Mouse (Mus musculus) A20 (cell line): ENCODE results near the gene Gm49368.

Source experiments
- DNase-seq: peaks from one replicate; pipeline ENCODE4 v3.0.0-alpha.2; 2011; ENCODE audit warnings: low read depth, low spot score

Gene Gm49368

DNA sequence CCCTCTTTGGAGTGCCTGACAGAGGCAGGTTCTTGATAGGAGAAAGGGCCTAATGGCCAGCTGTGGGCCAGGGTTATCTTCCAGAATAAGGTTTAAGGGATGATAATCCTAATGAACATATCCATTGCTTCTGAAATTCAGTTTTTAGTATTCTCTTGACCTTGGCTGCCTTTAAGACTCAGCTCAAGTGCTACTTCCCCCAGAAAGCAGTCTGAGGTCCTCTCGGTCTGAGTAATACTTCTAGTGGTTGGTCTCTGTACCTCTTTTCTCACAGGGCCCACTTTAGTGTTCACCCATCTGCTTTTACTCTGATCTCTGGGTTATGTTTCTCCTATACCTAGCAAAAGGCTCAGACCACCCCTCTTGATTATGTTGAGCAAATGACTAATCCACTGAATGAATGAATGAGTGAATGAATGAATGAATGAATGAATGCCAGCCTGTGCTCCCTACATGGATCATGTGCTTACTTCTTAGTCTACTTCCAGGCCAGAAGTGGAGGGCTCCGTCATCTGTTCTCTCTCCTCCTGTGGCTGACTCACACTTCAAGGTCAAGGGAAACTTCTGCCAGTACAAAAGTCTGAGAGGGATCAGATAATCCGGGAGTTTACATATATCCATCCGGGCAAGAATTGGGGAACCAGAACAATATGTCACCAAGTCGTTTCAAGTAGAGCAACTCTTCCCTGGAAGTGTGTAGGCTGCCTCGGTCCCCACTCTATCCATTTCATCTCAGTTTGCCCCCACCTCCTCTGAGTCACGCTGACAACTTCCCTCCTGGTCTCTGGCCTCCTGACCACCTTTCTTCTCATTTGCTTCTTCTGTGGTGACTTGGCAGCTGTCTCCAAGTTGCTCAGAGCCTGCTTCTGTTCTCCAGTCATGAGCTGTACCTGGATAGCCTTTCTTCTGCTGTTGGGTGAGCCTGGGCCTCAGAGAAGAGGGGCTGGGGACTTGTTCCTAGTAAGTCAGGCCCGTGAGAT lies 66.5 kb downstream of the Gm49368 start, which contains the start of gene Itgax:
Itgax (plus strand) TSS at position 807 of the 980 bp plus-strand sequence.
- peak; percentile 60 for DNase-seq

DNA sequence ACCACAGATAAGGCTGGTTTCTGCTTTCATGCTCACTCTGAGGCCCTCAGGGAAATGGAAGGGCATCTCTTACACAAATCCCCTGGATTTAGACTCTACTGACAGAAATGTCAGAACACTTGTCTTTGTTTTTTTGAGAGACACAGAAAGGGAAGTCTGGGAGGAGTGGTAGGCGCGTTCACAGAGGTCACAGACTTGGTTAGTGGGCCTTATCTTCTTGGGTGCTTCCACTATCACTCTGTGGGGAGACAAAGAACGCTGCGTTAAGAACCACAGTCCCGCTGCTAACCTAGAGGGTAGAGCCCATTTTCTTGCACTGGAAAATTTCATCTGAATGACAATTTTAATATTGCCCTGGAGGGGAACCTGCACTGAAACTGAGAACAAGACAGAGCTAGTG lies 69.7 kb downstream of the Gm49368 start:
- no peak for DNase-seq

DNA sequence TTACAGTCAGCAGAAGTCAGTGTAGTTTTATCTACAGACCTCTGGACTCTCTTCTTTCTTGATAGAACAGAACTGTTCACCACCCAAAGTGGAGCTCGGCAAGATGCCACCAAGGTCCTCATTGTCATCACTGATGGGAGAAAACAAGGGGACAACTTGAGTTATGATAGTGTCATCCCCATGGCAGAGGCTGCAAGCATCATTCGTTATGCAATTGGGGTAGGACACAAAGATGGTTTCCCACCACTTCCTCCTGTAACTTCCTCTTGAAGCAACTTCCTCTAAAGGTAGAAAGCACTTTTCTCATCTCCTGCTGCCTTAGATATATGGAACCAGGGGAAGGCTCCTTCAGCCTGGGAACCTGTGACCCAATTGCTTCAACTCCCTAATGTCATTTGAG lies 71.1 kb downstream of the Gm49368 start:
- peak; percentile 46 for DNase-seq

DNA sequence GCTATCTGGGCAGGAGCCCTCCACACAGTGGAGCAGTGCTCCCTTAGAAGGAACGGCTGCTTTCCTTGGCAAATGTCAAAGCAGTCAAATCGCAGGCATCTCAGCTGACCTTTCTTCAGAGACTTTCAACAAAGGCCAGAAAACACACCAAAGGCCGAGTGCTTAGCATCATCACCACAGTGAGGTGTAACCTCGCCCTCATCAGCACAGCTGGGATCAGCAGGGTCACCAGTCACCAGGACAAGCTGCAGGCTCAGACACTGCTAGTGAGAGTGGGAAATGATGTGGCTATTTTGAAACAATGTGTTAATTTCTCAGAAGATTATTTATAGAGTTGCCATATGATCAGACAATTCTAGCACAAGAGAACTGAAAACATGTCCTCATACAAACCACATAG lies 74.4 kb downstream of the Gm49368 start:
- no peak for DNase-seq

DNA sequence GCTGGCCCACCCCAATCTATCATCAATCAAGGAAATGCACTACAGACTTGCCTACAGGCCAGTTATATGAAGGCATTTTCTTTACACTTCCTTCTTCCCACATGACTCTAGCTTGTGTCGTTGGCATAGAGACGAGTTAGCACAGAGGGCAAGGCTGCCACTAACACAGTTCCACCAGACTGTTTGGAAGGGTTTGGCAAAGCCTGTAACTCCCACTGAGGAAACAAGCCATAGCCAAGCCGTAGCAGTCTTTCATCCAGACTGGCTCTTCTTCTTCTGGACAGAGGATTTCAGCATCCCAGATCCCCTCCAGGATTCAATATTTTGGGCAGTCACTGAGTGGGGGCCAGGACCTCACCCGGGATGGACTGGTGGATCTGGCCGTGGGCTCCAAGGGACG lies 77.1 kb downstream of the Gm49368 start:
- no peak for DNase-seq

DNA sequence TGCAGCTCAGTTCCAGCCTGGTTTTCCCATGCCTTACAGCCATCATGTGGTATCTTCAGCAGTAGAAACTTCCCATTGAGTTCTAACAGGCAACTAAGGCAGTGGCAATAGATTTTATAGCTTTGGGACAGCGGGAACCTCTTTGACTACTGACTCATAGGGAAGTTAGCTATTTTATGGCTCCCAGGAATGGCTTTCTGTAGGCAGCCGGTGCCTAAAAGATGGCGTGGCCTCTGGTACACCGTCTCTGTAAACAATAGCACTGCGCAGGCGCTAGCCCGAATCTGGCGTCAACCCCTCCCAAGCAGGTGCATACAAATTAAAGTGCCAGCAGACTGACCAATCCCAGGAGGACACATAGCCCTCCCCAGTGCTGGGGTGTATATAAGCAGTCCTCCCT lies 88.5 kb downstream of the Gm49368 start:
- no peak for DNase-seq

DNA sequence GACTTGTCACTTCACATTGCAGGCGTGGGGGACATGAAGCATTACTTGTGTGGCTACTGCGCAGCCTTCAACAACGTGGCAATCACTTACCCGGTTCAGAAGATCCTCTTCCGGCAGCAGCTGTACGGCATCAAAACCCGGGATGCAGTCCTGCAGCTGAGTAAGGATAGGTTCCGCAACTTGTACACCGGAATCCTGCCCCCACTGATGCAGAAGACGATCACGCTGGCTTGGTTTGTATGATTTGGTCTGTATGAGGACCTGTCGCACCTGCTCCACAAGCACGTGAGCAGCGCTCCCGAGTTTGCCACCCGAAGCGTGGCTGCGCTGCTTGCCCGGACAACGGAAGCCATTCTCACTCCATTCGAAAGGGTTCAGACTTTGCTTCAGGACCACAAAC lies 91.6 kb downstream of the Gm49368 start, which contains the start of gene Itgad:
Itgad (plus strand) TSS at position 301 of the 400 bp plus-strand sequence.
- no peak for DNase-seq

DNA sequence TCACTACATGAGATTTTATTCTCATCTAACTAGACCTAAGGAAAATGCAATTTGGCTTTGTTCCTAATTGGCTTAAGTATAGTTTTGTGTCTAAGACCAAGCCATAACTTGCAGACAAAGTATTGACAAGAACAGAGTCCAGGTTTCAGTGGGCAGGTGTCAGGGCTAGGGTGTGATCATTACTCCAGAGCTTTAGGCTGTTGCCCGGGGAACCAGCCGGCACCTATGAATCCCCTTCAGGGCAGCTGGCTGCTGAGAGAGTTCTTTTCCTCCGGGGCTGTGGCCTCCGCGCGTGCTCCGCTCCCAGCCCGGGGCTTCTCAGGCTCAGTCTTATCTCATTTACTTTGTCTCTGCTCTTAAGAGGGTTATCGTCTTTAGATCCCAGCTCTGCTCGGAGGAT lies 92.4 kb downstream of the Gm49368 start:
- DNase-seq: no peak

DNA sequence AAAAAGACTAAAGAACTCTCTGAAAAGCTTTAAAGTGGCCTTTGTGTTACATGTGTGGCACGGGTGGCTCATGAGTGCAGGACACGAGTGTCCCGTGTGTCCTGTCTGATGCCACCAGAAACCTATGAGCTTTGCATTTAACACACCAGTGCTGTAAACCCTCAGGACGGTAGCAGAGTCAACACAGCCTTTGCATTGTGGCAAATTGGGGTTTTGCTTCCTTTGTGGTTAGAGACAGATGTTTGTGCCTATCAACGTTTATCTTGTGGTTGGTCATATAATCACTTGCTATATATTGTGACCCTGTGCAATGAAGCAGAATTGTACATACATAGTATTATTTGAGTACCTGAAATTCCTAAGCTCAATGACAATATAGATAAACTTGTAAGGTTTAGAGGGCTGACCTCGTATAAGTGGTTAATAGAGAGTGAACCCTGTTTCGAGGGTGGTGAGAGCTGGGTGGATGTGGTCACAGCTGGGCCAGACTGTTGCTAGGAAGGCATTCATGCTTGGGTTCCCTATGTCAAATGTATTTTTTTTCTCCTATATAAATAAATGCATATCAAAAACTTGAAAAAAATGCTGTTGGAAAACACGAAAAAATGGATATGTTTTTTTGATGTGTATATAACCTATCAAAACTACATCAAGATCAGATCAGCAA lies 96.3 kb downstream of the Gm49368 start:
- peak; percentile 27 for DNase-seq

DNA sequence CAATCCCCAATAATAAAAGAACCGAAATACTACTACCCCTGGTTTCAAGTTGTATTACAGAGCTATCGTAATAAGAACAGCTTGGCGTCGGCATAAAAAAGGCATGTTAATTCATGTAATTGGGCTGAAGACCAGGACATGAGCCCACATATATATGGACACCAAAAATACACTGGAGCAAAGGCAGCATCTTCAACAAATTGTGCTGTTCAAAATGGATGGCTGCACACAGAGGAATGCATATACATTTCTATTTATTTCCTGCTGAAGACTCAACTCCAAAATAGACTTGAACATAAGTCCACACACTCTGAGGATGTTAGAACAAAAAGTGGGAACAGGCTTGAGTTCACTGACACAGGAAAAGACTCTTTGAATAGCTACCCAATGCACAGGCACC lies 101.5 kb downstream of the Gm49368 start:
- no peak for DNase-seq

DNA sequence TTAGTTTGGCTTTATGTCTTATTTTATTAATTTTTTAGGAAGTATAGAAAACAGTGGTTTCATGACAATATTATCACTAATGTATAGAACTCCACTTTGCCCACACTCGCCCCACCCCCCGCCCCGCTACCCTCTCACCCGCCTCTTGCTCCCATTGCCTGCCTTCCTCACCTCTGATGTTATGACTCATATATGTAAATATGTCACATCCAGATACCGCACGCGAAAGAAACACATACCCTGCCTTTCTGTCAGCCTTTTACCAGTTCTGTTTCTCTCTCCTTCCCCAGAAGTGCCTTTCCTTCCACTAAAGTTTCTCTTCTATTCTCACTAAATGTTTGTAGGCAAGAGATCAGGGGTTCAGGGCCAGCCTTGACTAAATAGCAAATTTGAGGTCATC lies 103.9 kb downstream of the Gm49368 start:
- no peak for DNase-seq

DNA sequence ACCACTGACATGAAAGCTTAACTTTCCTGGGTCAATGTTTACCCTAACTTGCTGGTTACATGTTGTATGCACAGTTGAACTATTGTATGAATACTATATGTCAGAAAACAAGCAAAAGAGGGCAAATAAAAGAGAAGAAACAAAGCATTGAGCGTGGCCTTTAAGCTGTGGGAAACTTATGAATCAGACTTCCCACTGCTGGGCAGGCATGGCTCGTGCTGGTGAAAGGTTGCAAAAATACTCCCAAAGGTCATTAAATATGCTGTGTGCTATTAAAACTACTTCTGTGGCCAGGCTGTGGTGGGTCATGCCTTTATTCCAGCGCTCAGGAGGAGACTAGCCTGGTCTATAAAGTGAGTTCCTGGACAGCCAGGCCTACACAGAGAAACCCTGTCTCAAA lies 107.5 kb downstream of the Gm49368 start:
- DNase-seq: no peak
